Mouse (Mus musculus) C2C12 (cell line): ENCODE data around the gene Megf8.

ENCODE experiments used
- CTCF ChIP-seq: IDR thresholded peaks from one replicate; pipeline ENCODE4 v1.5.1; 2011; ENCODE audit not compliant: control insufficient read depth, insufficient read depth, insufficient read length
- MAX ChIP-seq: IDR thresholded peaks from one replicate; pipeline ENCODE4 v1.6.1; 2011; ENCODE audit warnings: mild to moderate bottlenecking, control low read depth
- USF1 ChIP-seq: IDR thresholded peaks from one replicate; pipeline ENCODE4 v1.6.1; 2011; ENCODE audit warnings: low read depth, mild to moderate bottlenecking, control low read depth, moderate library complexity

- TF ChIP-seq CTCF: no peak
- no peak for TF ChIP-seq USF1
- TF ChIP-seq MAX: peak; percentile 11
Observed at GRCm38 (mm10) chr7:25279861-25280791, 36.8 kb upstream of the Megf8 start.
